Mouse (Mus musculus) gastrocnemius, postnatal 4 days (tissue): ENCODE results near the gene Sart3. TPM values are rescaled to one million over a fixed set of nuclear protein-coding genes. Genes with fewer than 3 reads are reported as not detected.
"Not testable (repeated sequence)": the region's sequence is repeated elsewhere in the genome, so short reads cannot be mapped to it uniquely, and the experiment has no call there.

Experiments
- DNase-seq, 2 experiments: peaks; one replicate each; pipeline ENCODE4 v3.0.0; 2021 to 2022; ENCODE audit warnings: low spot score in 2 of 2, mixed read lengths in 2 of 2
- total RNA-seq, 2 experiments: library from RNA; stranded (reverse); gene quantifications; 2 replicates each; pipeline ENCODE4 v1.2.3; 2021

Sart3 gene
- total RNA-seq, 2 experiments from 2014 or later = 18.9 to 21.9 TPM

GRCm38 (mm10) chr5:113791197-113792095 lies 19.1 kb upstream of the Sart3 start:
- DNase-seq = no peak

GRCm38 (mm10) chr5:113790453-113791196 lies 18.3 kb upstream of the Sart3 start:
- DNase-seq = no peak

DNA sequence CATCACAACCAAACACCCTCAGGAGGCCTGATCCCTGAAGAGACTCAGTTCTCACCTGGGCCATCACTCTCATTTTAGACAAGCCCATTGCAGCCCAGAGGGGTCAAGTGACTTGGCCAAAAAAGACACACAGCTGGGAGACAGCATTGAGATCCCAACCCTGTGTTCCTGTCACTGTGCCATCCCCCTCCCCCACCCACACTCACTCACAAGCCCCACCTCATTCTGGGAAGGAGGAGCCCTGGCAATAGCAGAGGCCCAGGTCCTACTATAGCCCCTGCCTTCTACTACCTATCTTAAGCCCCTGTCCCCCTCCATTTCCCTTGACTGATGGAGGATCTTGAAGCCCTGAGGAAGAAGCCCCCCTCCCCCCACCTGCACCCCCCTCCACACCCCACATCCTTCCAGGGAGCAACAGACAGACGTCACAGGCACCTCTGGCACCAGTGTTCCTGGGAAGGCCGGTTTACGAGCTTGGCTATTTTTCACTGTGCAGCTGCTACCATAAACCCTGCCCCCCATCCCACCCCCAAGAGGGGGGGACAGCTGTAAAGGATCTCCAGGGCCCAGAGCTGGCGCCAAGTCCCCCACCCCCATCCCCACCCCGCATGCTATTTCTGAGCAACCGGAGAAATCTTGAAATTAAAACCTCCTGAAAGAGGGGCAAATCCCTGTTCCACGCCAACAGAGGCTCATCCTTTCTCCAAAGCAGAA lies 16.9 kb upstream of the Sart3 start:
- DNase-seq = peak in 1 of 2 experiments; percentile 73

DNA sequence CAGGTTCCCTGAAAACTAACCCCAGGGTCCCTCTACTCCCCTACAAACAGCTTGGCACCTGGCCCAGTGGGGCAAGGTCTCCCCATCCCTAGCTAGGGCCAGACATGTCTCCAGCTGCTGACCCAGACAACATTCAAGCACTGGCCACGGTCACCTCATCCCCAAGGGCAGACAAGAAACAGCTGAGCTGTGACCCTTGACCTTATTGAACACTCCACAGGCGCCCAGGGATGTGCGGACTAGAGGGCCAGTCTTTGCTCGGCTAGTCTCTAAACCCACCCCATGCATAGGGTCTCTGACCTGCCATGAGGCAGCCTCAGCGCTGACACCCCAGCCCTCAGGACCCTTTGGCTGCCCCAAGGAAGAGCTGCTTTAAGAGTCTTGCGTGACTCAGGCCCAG lies 16.3 kb upstream of the Sart3 start:
- no peak for DNase-seq

DNA sequence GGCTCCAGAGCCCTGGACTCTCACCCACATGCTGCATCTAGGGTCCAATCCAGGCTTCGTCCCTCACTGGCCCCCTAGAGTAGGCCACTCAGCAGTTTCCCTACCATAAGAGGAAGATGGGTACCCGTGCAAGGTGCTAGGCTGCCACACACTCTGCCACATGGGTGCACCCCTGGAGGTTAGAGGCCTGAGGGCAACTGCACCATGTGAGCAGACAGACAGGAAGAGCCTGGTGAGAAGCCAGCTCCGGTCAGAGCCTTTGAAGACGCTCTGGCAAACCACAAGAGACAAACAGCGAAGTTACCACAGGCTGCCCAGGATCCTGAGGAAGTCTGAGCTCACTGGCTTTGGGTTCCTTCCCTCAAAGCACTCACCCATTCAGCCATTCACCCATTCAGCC lies 14.7 kb upstream of the Sart3 start:
- no peak for DNase-seq

DNA sequence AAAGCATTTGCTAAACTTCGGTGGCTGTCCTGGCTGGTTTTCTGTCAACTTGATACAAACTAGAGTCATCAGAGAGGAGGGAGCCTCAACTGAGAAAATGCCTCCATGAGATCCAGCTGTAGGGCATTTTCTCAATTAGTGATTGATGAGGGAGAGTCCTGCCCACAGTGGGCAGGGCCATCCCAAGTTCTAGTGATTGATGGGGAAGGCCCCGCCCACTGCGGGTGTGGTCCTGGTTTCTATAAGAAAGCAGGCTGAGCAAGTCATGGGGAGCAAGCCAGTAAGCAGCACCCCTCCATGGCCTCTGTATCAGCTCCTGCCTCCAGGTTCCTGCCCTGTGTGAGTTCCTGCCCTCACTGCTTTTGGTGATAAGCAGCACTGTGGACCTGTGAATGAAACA lies 11.8 kb upstream of the Sart3 start:
- not testable (repeated sequence) for DNase-seq

GRCm38 (mm10) chr5:113783581-113784001 lies 11.3 kb upstream of the Sart3 start:
- peak in 1 of 2 experiments; percentile 68 for DNase-seq

DNA sequence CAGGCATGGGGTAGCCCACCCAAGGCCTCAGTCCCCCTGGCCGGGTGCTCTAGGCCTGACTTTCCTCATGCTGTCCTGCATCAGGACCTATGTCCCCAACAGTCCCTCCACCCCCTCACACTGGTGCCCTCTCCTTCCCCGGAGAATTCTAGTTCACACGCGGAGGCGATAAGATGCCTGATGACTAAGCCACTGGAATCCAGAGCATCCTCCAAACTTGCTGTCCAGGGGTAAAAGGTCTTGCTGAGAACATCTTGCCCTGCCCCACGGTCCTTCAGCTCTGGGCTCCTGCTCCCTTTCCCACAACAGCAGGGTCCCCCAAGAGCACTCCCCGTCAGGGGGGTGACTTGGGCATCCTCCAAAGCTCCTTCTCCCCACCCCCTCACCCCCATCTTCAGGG lies 10.3 kb upstream of the Sart3 start:
- no peak for DNase-seq

DNA sequence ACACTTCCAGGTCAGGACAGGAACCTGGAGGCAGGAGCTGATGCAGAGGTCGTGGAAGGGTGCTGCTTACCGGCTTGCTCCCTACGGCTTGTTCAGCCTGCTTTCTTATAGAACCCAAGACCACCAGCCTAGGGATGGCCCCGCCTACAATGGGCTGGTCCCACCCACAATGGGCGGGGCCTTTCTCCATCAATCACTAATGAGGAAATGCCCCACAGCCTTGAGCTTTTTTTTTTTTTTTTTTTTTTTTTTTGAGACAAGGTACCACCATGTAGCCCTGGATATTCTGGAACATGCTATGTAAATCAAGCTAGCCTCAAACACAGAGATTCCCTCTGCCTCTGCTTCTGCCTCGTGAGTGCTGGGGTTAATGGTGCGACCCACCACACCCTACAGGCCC lies 9.6 kb upstream of the Sart3 start:
- DNase-seq = no peak

GRCm38 (mm10) chr5:113781254-113781653 lies 8.9 kb upstream of the Sart3 start:
- no peak for DNase-seq

GRCm38 (mm10) chr5:113780763-113781162 lies 8.5 kb upstream of the Sart3 start:
- no peak for DNase-seq

DNA sequence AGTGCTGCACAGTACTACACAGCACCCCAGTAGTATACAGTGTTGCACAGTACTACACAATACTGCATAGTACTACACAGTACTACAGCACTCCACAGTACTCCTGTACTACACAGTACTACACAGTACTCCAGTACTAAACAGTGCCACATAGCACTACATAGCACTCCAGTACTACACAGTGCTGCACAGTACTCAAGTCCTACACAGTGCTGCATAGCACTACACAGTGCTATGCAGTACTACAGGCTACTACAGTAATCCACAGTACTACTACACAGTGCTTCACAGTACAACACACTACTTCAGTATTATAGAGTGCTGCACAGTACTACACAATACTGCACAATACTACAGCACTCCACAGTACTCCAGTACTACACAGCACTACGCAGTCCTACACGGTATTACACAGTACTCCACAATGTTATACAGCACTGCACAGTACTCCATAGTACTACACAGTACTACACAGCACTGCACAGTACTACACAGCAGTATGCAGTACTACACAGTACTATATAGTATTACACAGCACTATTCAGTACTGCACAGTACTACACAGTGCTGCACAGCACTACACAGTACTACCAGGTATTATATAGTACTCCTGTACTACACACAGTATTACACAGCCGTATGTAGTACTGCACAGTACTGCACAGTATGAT lies 7.9 kb upstream of the Sart3 start:
- no peak for DNase-seq

DNA sequence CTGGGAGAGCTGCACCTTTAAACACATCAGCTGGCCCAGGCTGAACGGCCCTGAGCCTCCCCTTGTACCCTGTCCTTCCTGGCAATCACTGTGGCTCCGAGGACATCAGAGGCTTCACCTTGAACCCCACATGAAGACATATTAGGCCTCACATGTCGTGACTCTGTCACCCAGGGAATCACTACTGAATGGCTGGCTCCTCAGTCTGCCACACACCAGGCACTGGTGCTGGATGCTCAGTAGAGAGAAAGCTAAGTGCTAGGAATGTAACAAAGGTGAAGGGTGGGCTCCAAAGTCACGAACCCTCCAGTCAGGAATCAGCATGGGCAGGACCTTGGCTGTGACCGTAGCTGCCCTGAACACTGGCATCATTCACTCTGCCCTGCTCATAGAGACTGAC lies 7.3 kb upstream of the Sart3 start:
- DNase-seq = no peak

GRCm38 (mm10) chr5:113777728-113778127 lies 5.4 kb upstream of the Sart3 start:
- DNase-seq = not testable (repeated sequence)

- DNase-seq = no peak
These were observed 4.6 kb upstream of the Sart3 start for GRCm38 (mm10) chr5:113776896-113777226.

GRCm38 (mm10) chr5:113776128-113776895 lies 4.0 kb upstream of the Sart3 start:
- DNase-seq = no peak

DNA sequence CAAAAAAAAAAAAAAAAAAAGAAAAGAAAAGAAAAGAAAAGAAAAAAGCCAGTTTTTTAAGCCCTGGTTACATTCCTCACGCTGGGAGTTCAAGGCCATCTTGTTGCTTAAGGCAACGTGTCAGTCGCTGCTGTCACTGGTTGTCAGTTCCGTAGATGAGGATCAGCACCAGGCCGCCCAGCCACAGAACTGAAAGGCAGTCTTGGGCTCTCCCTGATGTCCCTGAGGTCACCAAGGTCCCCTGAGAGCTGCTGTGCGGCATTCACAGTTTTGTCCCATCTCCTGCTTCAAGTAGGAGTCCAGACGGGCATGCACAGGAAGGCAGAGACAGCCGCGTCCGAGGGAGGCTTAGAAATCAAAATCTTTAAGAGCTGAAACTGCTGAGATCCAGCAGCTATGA lies 3.3 kb upstream of the Sart3 start:
- DNase-seq = no peak

DNA sequence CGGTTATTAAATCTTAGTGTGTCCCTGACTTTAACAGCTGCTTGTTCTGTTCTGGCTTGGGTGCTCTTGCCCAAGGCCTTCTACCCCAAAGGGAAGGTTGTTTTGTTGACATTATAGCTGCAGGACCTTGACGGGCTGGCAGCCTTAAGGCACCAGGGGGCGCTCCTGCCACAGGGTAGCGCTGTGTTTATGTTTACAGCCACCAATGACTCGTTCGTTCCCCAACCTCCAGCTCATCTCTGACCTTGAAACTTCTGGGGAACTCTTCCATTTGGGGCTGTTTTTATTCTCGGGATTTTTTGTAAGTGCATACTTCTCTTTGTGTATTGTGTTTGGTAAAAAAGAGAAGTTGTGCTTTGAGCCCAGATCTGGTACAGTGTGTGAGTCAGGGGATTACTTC lies 1.4 kb upstream of the Sart3 start:
- peak; percentile 85 to 90 for DNase-seq

DNA sequence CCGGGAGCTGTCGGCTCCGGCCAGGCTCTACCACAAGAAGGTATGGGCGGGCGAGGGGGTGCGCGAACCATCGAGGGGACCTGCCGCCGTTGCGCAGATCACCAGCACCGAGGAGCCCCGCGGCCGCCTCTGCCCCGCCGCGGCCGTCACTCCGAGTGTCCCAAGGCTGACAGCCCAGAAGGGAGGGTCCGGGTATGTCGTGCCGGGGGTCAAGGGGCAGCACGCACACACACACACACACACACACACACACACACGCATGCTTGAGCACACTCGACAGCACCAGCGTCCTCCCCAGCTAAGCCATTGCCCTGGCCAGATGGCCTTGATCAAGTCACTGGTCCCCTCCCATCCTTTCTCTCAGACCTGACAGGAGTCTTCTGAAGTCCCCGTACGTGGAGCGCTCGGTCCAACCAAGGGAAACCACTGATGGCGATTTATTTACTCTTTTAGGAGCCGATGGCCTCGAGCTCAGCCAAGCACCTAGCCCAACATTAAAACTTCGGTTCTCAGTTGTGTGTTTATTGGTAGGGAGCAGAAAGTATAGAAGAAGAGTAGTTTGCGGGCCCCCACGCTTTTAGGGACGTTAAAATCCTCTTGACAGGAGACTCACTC lies 702 bp upstream of the Sart3 start:
- no peak for DNase-seq
